Mouse (Mus musculus) heart, embryonic 11.5 days (tissue): ENCODE measurements at regions not wholly inside any gene's neighbourhood (a gene's known extent, or its start where the extent isn't known, plus 50 kb on each side); places are given as distances from the start of the nearest gene placed in this dataset.

ENCODE experiments used
- ATAC-seq: fragments of 200-750 bp; cut with Nextera tagmentation; replicated peaks from 2 replicates; pipeline ENCODE4 v1.8.0; 2017; ENCODE audit warnings: moderate library complexity; ENCODE audit not compliant: insufficient number of reproducible peaks, low FRiP score, low TSS enrichment
- H3K27ac ChIP-seq: fragments of 300-500 bp; sonication (generic); 2 replicates; pipeline ENCODE4 v1.5.1; 2014; ENCODE audit warnings: mild to moderate bottlenecking, low read depth, low read length
- H3K27me3 ChIP-seq: fragments of 300-500 bp; sonication (generic); 2 replicates; pipeline ENCODE4 v1.6.1; 2014; ENCODE audit warnings: mild to moderate bottlenecking, low read length, mixed read lengths; ENCODE audit not compliant: control insufficient read depth, insufficient read depth
- H3K36me3 ChIP-seq: fragments of 300-500 bp; sonication (generic); 2 replicates; pipeline ENCODE4 v1.6.1; 2014; ENCODE audit warnings: mild to moderate bottlenecking, low read length, moderate library complexity, mixed read lengths; ENCODE audit not compliant: control insufficient read depth, insufficient read depth
- H3K4me1 ChIP-seq: fragments of 300-500 bp; sonication (generic); 2 replicates; pipeline ENCODE4 v1.6.1; 2014; ENCODE audit warnings: low read length; ENCODE audit not compliant: control insufficient read depth, insufficient read depth
- H3K4me2 ChIP-seq: fragments of 300-500 bp; sonication (generic); 2 replicates; pipeline ENCODE4 v1.6.1; 2014; ENCODE audit warnings: mild to moderate bottlenecking, moderate library complexity
- H3K4me3 ChIP-seq: fragments of 300-500 bp; sonication (generic); 2 replicates; pipeline ENCODE4 v1.5.1; 2014; ENCODE audit warnings: low read depth, low read length
- H3K9ac ChIP-seq: fragments of 300-500 bp; sonication (generic); 2 replicates; pipeline ENCODE4 v1.6.1; 2014; ENCODE audit warnings: mild to moderate bottlenecking, low read depth, low read length, moderate library complexity
- H3K9me3 ChIP-seq: fragments of 300-500 bp; sonication (generic); replicated peaks from 2 replicates; pipeline ENCODE4 v1.6.1; 2016; ENCODE audit warnings: low read length; ENCODE audit not compliant: control insufficient read depth
- WGBS: fragments of 180-500 bp; shearing (Covaris S2); extraction: QIAGEN DNeasy Blood & Tissue Kit; methylation state at CpG from one replicate; pipeline ENCODE4 v1.1.7; 2014; ENCODE audit not compliant: insufficient replicate concordance; 5-methylcytosine and 5-hydroxymethylcytosine counted together

GRCm38 (mm10) chr19:54175766-54176165, 131.8 kb downstream of the Adra2a start:
- no peak overlapping the region for H3K4me3 ChIP-seq
- 34% methylated on average over 7 of the region's 7 CpGs for WGBS
- H3K36me3 ChIP-seq, result no peaks in the 10 kb centered on the region
- no peak for ATAC-seq
- H3K27ac ChIP-seq, result no peak overlapping the region
- no peaks in the 10 kb centered on the region for H3K27me3 ChIP-seq
- H3K9ac ChIP-seq, result no peak overlapping the region
- H3K9me3 ChIP-seq, result no peaks in the 10 kb centered on the region
- no peaks in the 10 kb centered on the region for H3K4me1 ChIP-seq
- H3K4me2 ChIP-seq, result no peak overlapping the region

DNA sequence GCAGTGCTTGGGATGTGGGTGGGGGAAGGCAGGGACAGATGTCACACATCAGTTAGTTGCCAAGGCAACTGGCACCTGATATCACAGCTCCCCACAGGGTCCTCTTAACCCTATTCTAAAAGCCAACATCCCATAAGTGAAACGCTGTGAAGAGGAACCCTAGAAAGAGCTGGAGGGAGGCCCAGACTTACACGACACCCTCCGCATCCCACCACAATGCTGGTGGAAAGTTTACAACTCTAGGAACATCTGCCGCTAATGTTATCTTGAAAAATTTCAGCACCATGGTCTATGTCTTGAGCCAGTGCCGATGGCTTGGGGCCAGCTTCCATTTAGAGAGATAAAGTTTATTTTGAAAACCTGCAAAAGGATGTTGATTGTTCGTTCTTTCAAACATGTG, 133.5 kb downstream of the Adra2a start:
- Histone ChIP-seq H3K27ac (no peak overlapping the region), H3K36me3 (no peaks in the 10 kb centered on the region), H3K9ac (no peak overlapping the region), H3K9me3 (no peaks in the 10 kb centered on the region), H3K27me3 (no peaks in the 10 kb centered on the region), H3K4me3 (no peak overlapping the region), H3K4me1 (no peaks in the 10 kb centered on the region), H3K4me2 (no peak overlapping the region)
- 18% methylated on average over 6 of the region's 6 CpGs for WGBS
- ATAC-seq, result no peak

DNA sequence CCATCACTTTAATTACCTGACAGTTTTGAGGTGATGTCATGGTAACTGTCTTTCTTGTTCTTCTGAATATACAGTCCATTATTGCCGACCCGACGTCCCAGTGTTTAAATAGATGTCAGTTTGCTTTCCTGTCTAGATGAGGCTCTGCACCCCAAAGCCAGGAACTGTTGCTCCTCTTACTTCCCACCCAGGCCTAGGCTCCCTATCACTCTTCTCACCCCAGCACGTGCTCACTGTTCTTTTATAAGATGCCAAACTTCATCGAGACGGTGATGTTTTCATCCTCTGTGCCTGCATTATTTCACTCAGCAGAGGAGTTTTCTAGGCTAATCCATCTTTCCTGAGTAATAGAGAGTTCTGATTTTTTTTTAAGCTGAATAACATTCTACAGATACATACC, 156.5 kb downstream of the Adra2a start:
- 65% methylated on average over 6 of the region's 6 CpGs for WGBS
- Histone ChIP-seq H3K4me3 (no peak overlapping the region), H3K9me3 (no peaks in the 10 kb centered on the region), H3K27ac (no peak overlapping the region), H3K27me3 (no peaks in the 10 kb centered on the region), H3K4me2 (no peak overlapping the region), H3K4me1 (no peaks in the 10 kb centered on the region), H3K9ac (no peak overlapping the region), H3K36me3 (no peaks in the 10 kb centered on the region)
- no peak for ATAC-seq

GRCm38 (mm10) chr19:54202456-54202855, 158.5 kb downstream of the Adra2a start:
- Histone ChIP-seq H3K4me1 (no peaks in the 10 kb centered on the region), H3K9me3 (no peaks in the 10 kb centered on the region), H3K9ac (no peak overlapping the region), H3K27ac (no peak overlapping the region), H3K4me3 (no peak overlapping the region), H3K27me3 (no peaks in the 10 kb centered on the region), H3K4me2 (no peak overlapping the region), H3K36me3 (no peaks in the 10 kb centered on the region)
- ATAC-seq, result no peak
- WGBS, result 79% methylated on average over 6 of the region's 6 CpGs

- 64% methylated on average over 6 of the region's 6 CpGs for WGBS
- Histone ChIP-seq H3K4me2 (no peak overlapping the region), H3K27ac (no peak overlapping the region), H3K9ac (no peak overlapping the region), H3K27me3 (no peaks in the 10 kb centered on the region), H3K9me3 (no peaks in the 10 kb centered on the region), H3K4me1 (no peaks in the 10 kb centered on the region), H3K4me3 (no peak overlapping the region), H3K36me3 (no peaks in the 10 kb centered on the region)
- ATAC-seq, result no peak
Observed at GRCm38 (mm10) chr19:54206819-54207218, 162.9 kb downstream of the Adra2a start.

DNA sequence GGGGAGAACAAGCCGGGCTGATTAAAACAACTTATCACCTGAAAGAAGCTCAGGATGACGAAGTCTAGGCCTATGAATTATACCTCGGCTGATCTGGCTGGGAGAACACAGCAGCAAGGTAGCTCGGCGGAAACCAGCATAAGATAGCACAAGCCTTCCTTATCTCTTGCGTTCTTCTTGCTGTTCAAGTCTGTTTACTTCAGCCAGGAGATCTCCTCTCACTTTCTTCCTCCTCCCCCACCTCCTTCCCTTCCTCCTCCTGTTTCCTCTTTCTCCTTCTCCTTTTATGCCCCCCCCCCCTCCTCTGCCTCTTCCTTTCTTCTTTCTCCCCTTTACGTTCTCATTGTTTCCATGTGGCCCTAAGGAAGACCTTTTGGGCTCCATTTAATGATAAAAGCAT, 168.2 kb downstream of the Adra2a start:
- no peak overlapping the region for H3K4me2 ChIP-seq
- H3K4me3 ChIP-seq, result no peak overlapping the region
- no peak overlapping the region for H3K27ac ChIP-seq
- no peaks in the 10 kb centered on the region for H3K36me3 ChIP-seq
- H3K27me3 ChIP-seq, result no peaks in the 10 kb centered on the region
- H3K4me1 ChIP-seq, result no peaks in the 10 kb centered on the region
- ATAC-seq, result no peak
- WGBS, result 29% methylated on average over 7 of the region's 7 CpGs
- no peaks in the 10 kb centered on the region for H3K9me3 ChIP-seq
- H3K9ac ChIP-seq, result no peak overlapping the region

GRCm38 (mm10) chr19:54244176-54244575, 200.2 kb downstream of the Adra2a start:
- no peaks in the 10 kb centered on the region for H3K36me3 ChIP-seq
- H3K4me1 ChIP-seq, result no peaks in the 10 kb centered on the region
- H3K27me3 ChIP-seq, result no peaks in the 10 kb centered on the region
- WGBS, result 71% methylated on average over 6 of the region's 6 CpGs
- H3K9ac ChIP-seq, result no peak overlapping the region
- H3K4me3 ChIP-seq, result no peak overlapping the region
- no peak overlapping the region for H3K4me2 ChIP-seq
- no peak overlapping the region for H3K27ac ChIP-seq
- no peak for ATAC-seq
- H3K9me3 ChIP-seq, result no peaks in the 10 kb centered on the region

DNA sequence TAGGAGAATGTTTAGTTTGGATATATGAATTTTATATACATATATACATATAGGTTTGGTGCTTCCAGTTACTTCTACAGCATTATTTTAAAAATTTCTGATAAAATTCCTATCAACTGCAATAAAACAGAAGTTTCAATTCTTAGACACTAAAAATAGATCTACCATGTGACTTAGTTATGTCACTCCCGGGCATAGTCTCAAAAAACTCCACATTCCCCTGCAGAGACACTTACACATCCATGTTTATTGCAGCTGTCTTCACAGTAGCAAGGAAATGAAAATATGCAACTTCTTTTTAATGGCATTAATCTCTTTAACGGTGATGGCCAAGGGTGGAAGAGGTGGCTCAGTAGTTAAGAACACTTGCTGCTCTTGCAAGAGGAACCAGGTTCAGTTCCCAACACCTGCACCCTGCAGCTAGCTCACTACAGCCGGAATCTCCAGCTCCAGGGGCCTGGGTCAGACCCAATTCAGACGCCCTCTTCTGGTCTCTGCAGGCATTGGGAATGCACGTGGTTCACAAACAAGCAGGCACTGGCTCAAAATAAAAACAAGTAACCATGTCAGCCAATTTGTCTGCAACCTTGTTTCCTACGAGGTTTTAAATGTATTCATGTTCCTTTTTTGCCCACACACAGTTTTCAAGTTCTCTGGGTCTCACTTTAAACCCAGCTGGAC, 204.4 kb downstream of the Adra2a start:
- H3K36me3 ChIP-seq, result no peaks in the 10 kb centered on the region
- no peak for ATAC-seq
- H3K9me3 ChIP-seq, result no peaks in the 10 kb centered on the region
- no peaks in the 10 kb centered on the region for H3K4me1 ChIP-seq
- H3K9ac ChIP-seq, result no peak overlapping the region
- WGBS, result 24% methylated on average over 6 of the region's 6 CpGs
- no peak overlapping the region for H3K4me2 ChIP-seq
- no peak overlapping the region for H3K27ac ChIP-seq
- no peaks in the 10 kb centered on the region for H3K27me3 ChIP-seq
- no peak overlapping the region for H3K4me3 ChIP-seq

DNA sequence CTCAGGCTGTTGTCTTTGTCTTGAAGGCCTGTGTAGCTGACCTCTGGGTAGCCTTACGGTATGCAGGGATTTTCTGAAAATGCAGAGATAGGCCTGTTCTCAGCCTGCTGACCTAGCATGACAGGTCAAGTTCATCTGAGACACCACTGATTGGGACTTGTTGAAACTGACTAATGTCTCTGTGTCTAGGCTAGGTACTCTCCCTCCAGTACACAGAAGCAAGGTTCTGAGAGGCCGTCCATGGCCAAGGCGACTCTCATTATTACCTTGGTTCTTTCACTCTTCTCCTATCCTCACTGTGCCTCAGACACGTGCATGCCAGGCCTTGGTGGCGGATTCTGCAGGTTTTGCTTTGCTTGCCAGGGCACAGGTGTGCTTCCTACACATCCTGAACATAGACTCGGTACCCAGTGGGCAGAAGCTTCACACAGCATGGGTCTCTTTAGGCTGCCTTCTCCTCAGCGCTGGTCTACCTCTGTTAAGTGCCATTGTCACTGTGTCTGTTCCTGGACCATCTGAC, 208.3 kb downstream of the Adra2a start:
- Histone ChIP-seq H3K27me3 (no peaks in the 10 kb centered on the region), H3K9ac (no peak overlapping the region), H3K4me3 (no peak overlapping the region), H3K27ac (no peak overlapping the region), H3K36me3 (no peaks in the 10 kb centered on the region), H3K4me1 (no peaks in the 10 kb centered on the region), H3K9me3 (no peaks in the 10 kb centered on the region), H3K4me2 (no peak overlapping the region)
- no peak for ATAC-seq
- WGBS, result 78% methylated on average over 7 of the region's 7 CpGs
